9 mouse cellular contexts compared by ENCODE assay signal in genomic region chr19:61199316-61199715, GRCm38 (mm10). TPM values are rescaled to one million over a fixed set of nuclear protein-coding genes. Genes with fewer than 3 reads are reported as not detected.
DNase-seq lines count a peak whose midpoint lies in the region; ATAC-seq and TF ChIP-seq lines count a peak whose summit lies in the region.
"Had no signal": no experiment of that assay in that cellular context is flagged by ENCODE, and none has a peak within 500 bp of the region (broad histone marks: within the 10 kb centered on the region; RNA-seq: fewer than 3 reads in every experiment).

No protein-coding gene starts in this region.

- 17% methylated on average over 13 of the region's 13 CpGs for WGBS in midbrain, embryonic 10.5 days
- 15% methylated on average over 13 of the region's 13 CpGs for WGBS in midbrain, embryonic 15.5 days
- WGBS in kidney, postnatal 0 days = 13% methylated on average over 13 of the region's 13 CpGs
- 12% methylated on average over 13 of the region's 13 CpGs for WGBS in liver, adult 2 months

- H3K9me3 ChIP-seq in midbrain, embryonic 10.5 days (replicated peaks) = 0 out of 2 replicates have a peak, but pooled peaks cover 4% of the 10 kb centered on the region
- no peaks in the 10 kb centered on the region for H3K9me3 ChIP-seq in midbrain, embryonic 15.5 days
- no peaks in the 10 kb centered on the region for H3K9me3 ChIP-seq in kidney, postnatal 0 days (replicated peaks; ENCODE audit: low read length)

- ATAC-seq in midbrain, embryonic 15.5 days (replicated peaks) = no peak
- ATAC-seq in kidney, postnatal 0 days (replicated peaks; ENCODE audit: low FRiP score, low read depth) = no peak

- DNase-seq in midbrain, embryonic 10.5 days (ENCODE audit: low spot score) = peak; percentile 91
- peak; percentile 62 to 80 for DNase-seq in adrenal gland, postnatal 4 days (ENCODE audit: low spot score in 2 of 2)
- peak; percentile 63 for DNase-seq in fibroblast of lung, adult 2 months (ENCODE audit: low read depth)
- peak; percentile 92 for DNase-seq in kidney, postnatal 0 days (ENCODE audit: low spot score)
- peak; percentile 78 for DNase-seq in liver, adult 2 months (ENCODE audit: extremely low read depth, low read depth, low spot score)
- DNase-seq in right cerebral cortex, postnatal 14 days = peak; percentile 88
- peak; percentile 83 to 87 for DNase-seq in urinary bladder, postnatal 36 days (ENCODE audit: low spot score in 2 of 2)

- no peak overlapping the region for H3K4me2 ChIP-seq in midbrain, embryonic 15.5 days
- no peak overlapping the region for H3K4me2 ChIP-seq in kidney, postnatal 0 days (ENCODE audit: low read length)

- H3K36me3 ChIP-seq in midbrain, embryonic 10.5 days = no peaks in the 10 kb centered on the region
- no peaks in the 10 kb centered on the region for H3K36me3 ChIP-seq in midbrain, embryonic 15.5 days (replicated peaks)
- no peaks in the 10 kb centered on the region for H3K36me3 ChIP-seq in kidney, postnatal 0 days (ENCODE audit: insufficient read depth, low read length)
- H3K36me3 ChIP-seq in liver, adult 2 months (ENCODE audit: control insufficient read depth, insufficient read depth, low read length) = no peaks in the 10 kb centered on the region

- TF ChIP-seq CTCF in kidney, postnatal 0 days (IDR thresholded peaks at IDR 0.05; ENCODE audit: low read depth) = no peak
- no peak; the same call in 1 of the 2 replicates for TF ChIP-seq CTCF in liver, adult 2 months (IDR thresholded peaks at IDR 0.05; ENCODE audit: low read depth, low read length)

- no peaks in the 10 kb centered on the region for H3K79me2 ChIP-seq in liver, adult 2 months (ENCODE audit: control insufficient read depth, insufficient read depth, low read length)

- H3K4me3 ChIP-seq in midbrain, embryonic 10.5 days = no peak overlapping the region
- no peak overlapping the region for H3K4me3 ChIP-seq in midbrain, embryonic 15.5 days
- H3K4me3 ChIP-seq in kidney, postnatal 0 days (replicated peaks; ENCODE audit: low read depth, low read length) = no peak overlapping the region
- no peak overlapping the region for H3K4me3 ChIP-seq in liver, adult 2 months (ENCODE audit: insufficient read depth, low read depth, low read length)

- no peak overlapping the region for H3K9ac ChIP-seq in midbrain, embryonic 15.5 days
- H3K9ac ChIP-seq in kidney, postnatal 0 days (ENCODE audit: low read depth, low read length) = no peak overlapping the region
- no peak overlapping the region for H3K9ac ChIP-seq in liver, adult 2 months (ENCODE audit: low read depth, low read length)

- TF ChIP-seq POLR2A in liver, adult 2 months (IDR thresholded peaks at IDR 0.05; ENCODE audit: extremely low read depth, insufficient read depth, low read length) = no peak

- H3K27me3 ChIP-seq in midbrain, embryonic 10.5 days (ENCODE audit: low read depth, poor library complexity, severe bottlenecking) = no peaks in the 10 kb centered on the region
- H3K27me3 ChIP-seq in midbrain, embryonic 15.5 days (replicated peaks) = no peaks in the 10 kb centered on the region
- no peaks in the 10 kb centered on the region for H3K27me3 ChIP-seq in kidney, postnatal 0 days (ENCODE audit: insufficient read depth, low read length)
- H3K27me3 ChIP-seq in liver, adult 2 months (ENCODE audit: control insufficient read depth, insufficient read depth, low read length) = no peaks in the 10 kb centered on the region

- no peak overlapping the region for H3K27ac ChIP-seq in midbrain, embryonic 10.5 days (replicated peaks)
- no peak overlapping the region for H3K27ac ChIP-seq in midbrain, embryonic 15.5 days
- no peak overlapping the region for H3K27ac ChIP-seq in kidney, postnatal 0 days
- H3K27ac ChIP-seq in liver, adult 2 months (replicated peaks; ENCODE audit: insufficient read depth, low read depth, low read length) = no peak overlapping the region

- no peaks in the 10 kb centered on the region for H3K4me1 ChIP-seq in midbrain, embryonic 10.5 days
- no peaks in the 10 kb centered on the region for H3K4me1 ChIP-seq in midbrain, embryonic 15.5 days
- H3K4me1 ChIP-seq in kidney, postnatal 0 days (replicated peaks; ENCODE audit: insufficient read depth, low read length) = no peaks in the 10 kb centered on the region
- no peaks in the 10 kb centered on the region for H3K4me1 ChIP-seq in liver, adult 2 months (ENCODE audit: control insufficient read depth, insufficient read depth, low read length)

RNA-seq across cellular contexts. Expression of gene Gm6020, which starts 15.6 kb away (rescaled TPM):
- not detected in 2 replicates for polyA plus RNA-seq in midbrain, embryonic 10.5 days (2016; fragmentation: Nextera tagmentation; extraction: Ambion mirVana)
- not detected in 2 replicates for polyA plus RNA-seq in midbrain, embryonic 15.5 days (2015; fragmentation: Nextera tagmentation; extraction: Ambion mirVana)
- not detected for total RNA-seq in adrenal gland, postnatal 4 days (2021)
- polyA plus RNA-seq in kidney, postnatal 0 days (2015; fragmentation: Nextera tagmentation; extraction: Ambion mirVana) = not detected in 2 replicates
- total RNA-seq in liver, adult 2 months (2014; rRNA removed) = not detected in 2 replicates
- not detected in 2 replicates for polyA plus RNA-seq in liver, adult 2 months (2012; rRNA removed)
- total RNA-seq: hematopoietic stem cell, adult 5-6 weeks had no signal

RNA-seq across cellular contexts. Expression of gene Gm7102, which starts 23.2 kb away (rescaled TPM):
- polyA plus RNA-seq in midbrain, embryonic 10.5 days (2016; fragmentation: Nextera tagmentation; extraction: Ambion mirVana) = 0.09 and 0.19 TPM in 2 replicates
- polyA plus RNA-seq in midbrain, embryonic 15.5 days (2015; fragmentation: Nextera tagmentation; extraction: Ambion mirVana) = 0.22 TPM in 1 of 2 replicates, not detected in the other
- under 1 TPM; 0.54 to 0.62 TPM for total RNA-seq in adrenal gland, postnatal 4 days (2021)
- 0.13 and 0.15 TPM in 2 replicates for polyA plus RNA-seq in kidney, postnatal 0 days (2015; fragmentation: Nextera tagmentation; extraction: Ambion mirVana)
- not detected in 2 replicates for total RNA-seq in liver, adult 2 months (2014; rRNA removed)
- not detected in 2 replicates for polyA plus RNA-seq in liver, adult 2 months (2012; rRNA removed)

RNA-seq across cellular contexts. Expression of gene Csf2ra, which starts 28.9 kb away (rescaled TPM):
- polyA plus RNA-seq in midbrain, embryonic 10.5 days (2016; fragmentation: Nextera tagmentation; extraction: Ambion mirVana) = 17.1 and 19.9 TPM in 2 replicates
- 63.1 and 78.9 TPM in 2 replicates for polyA plus RNA-seq in midbrain, embryonic 15.5 days (2015; fragmentation: Nextera tagmentation; extraction: Ambion mirVana)
- 10 to 100 TPM; 29.0 to 37.2 TPM for total RNA-seq in adrenal gland, postnatal 4 days (2021)
- polyA plus RNA-seq in kidney, postnatal 0 days (2015; fragmentation: Nextera tagmentation; extraction: Ambion mirVana) = 16.9 and 21.5 TPM in 2 replicates
- total RNA-seq in liver, adult 2 months (2014; rRNA removed) = 3.4 and 10.4 TPM in 2 replicates
- 18.1 and 28.5 TPM in 2 replicates for polyA plus RNA-seq in liver, adult 2 months (2012; rRNA removed)

RNA-seq across cellular contexts. Expression of gene Zfp950, which starts 58.7 kb away (rescaled TPM):
- 25.2 and 30.1 TPM in 2 replicates for polyA plus RNA-seq in midbrain, embryonic 10.5 days (2016; fragmentation: Nextera tagmentation; extraction: Ambion mirVana)
- 46.3 and 48.5 TPM in 2 replicates for polyA plus RNA-seq in midbrain, embryonic 15.5 days (2015; fragmentation: Nextera tagmentation; extraction: Ambion mirVana)
- total RNA-seq in adrenal gland, postnatal 4 days (2021) = 10 to 100 TPM; 34.1 to 44.4 TPM
- polyA plus RNA-seq in kidney, postnatal 0 days (2015; fragmentation: Nextera tagmentation; extraction: Ambion mirVana) = 27.3 and 32.8 TPM in 2 replicates
- total RNA-seq in liver, adult 2 months (2014; rRNA removed) = 26.0 and 54.9 TPM in 2 replicates
- polyA plus RNA-seq in liver, adult 2 months (2012; rRNA removed) = 3.6 and 3.9 TPM in 2 replicates
